Mouse (Mus musculus) right cerebral cortex, postnatal 14 days (tissue): ENCODE measurements at regions not wholly inside any gene's neighbourhood (a gene's known extent, or its start where the extent isn't known, plus 50 kb on each side); places are given as distances from the start of the nearest gene placed in this dataset.
A peak's percentile ranks its signal among the peaks of the same experiment; 100 is the strongest.

ENCODE experiments used
- DNase-seq: peaks from one replicate; pipeline ENCODE4 v3.0.0; 2022

DNA sequence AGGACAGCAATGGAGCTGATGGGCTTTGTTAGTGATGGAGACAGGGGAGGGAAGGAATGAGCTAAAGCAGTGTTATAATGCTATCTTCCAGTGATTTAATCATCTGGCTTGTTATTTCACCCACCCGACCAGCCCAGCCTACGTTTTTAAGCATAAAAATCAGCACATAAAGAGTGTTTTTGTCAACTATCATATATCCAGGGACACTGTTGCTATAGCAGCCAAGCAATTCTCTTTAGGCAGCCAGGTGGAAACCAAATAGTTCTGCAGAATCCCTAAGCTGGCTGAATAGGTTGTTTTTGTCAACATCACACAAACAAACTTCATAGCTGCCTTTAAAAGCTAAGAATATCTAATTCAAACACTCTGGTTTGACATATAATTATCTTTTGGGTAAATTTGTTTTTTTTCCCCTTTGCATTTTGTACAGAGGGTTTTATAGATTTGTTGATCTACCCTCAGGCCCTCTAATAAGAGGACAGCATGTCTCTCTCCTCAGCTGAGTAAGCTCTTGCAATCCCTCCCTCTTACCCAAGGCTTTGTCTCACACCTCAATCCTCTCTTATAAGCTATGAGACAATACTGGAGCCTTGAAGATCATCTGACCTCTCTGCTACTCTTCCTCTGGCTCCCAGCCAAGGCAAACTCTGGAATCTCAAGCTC lies 104.7 kb upstream of the Camk2d start:
- peak; percentile 8 for DNase-seq

GRCm38 (mm10) chr3:126491914-126492265 lies 104.2 kb upstream of the Camk2d start:
- DNase-seq = no peak

GRCm38 (mm10) chr3:126498823-126499222 lies 97.3 kb upstream of the Camk2d start:
- DNase-seq = no peak

- DNase-seq = no peak
Observed at GRCm38 (mm10) chr3:126500247-126500646, 95.9 kb upstream of the Camk2d start.

DNA sequence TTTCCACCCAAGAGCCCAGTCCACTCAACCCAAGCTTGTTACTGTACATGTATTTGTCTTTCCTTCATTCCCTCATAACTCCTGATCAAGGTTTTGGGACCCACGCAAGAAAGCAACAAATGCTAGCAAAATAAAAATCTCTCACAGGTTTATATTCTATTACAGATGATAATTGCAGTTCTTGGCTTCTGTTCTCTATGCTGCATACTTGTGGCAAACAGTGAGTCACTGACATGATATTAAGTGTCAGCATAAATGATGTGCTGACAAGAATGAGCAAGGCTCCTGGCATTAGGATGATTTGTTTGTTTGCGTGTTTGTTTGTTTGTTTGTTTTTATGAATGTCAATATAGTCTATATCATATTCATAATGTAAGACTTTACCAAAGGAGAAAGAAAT lies 94.3 kb upstream of the Camk2d start:
- no peak for DNase-seq

DNA sequence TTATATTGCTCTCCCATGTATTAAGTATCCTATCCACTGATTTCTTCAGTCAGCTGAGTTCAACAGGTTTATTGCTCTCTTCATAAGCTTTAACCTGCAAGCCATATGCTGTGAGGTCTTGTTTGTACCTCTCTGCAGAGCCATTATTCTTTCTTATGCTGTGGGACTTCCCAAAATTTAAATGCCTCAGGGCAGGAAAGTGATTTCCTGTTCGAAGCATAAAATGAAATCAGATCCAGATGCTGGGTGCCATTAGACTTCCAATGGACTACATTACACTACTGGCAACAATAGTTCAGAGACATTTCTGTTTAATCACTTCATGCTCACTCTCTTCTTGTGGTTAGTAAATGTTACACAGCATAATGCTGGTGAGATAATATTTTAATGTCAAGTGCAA lies 90.4 kb upstream of the Camk2d start:
- DNase-seq = no peak

- DNase-seq = no peak
Observed at GRCm38 (mm10) chr3:126514842-126515241, 81.3 kb upstream of the Camk2d start.

GRCm38 (mm10) chr3:126534118-126534820 lies 61.8 kb upstream of the Camk2d start:
- DNase-seq = no peak

GRCm38 (mm10) chr3:126535340-126535739 lies 60.8 kb upstream of the Camk2d start:
- no peak for DNase-seq

GRCm38 (mm10) chr3:126538516-126538915 lies 57.6 kb upstream of the Camk2d start:
- no peak for DNase-seq

GRCm38 (mm10) chr3:126541105-126541504 lies 55.0 kb upstream of the Camk2d start:
- DNase-seq = no peak
